Mouse (Mus musculus): ENCODE data around the gene Hsd17b13. TPM values are rescaled to one million over a fixed set of nuclear protein-coding genes. Genes with fewer than 3 reads are reported as not detected.
A peak's percentile ranks its signal among the peaks of the same experiment; 100 is the strongest.

Gene Hsd17b13
- polyA plus RNA-seq, 1 experiment from 2014 or later, result not detected

DNA sequence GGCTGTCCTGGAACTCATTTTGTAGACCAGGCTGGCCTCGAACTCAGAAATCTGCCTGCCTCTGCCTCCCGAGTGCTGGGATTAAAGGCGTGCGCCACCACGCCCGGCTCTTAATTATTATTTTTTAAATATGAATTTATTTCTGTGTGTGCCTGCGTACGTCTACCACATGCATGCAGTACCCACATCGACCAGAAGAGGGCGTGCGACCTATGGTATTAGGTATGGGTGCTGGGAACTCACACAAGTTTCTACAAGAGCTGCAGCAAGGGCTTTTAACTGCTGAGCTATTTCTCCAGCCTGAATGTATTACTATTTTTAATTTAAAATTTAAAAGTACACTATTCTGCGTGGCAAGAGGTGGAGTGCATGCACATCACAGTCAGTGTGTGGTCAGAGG lies 50.8 kb downstream of the Hsd17b13 start:
- Histone ChIP-seq H3K9me3 (ENCODE audit: control insufficient read depth, low read length) (no peaks in the 10 kb centered on the region), H3K36me3 (ENCODE audit: control insufficient read depth, insufficient read depth, low read length) (no peaks in the 10 kb centered on the region), H3K4me3 (ENCODE audit: low read depth, low read length) (no peak overlapping the region), H3K4me1 (replicated peaks; ENCODE audit: control insufficient read depth, insufficient read depth, low read length) (no peaks in the 10 kb centered on the region), H3K4me2 (ENCODE audit: low read depth, low read length, severe bottlenecking) (no peak overlapping the region), H3K27me3 (ENCODE audit: control insufficient read depth, insufficient read depth, low read length) (no peaks in the 10 kb centered on the region), H3K9ac (ENCODE audit: low read length) (no peak overlapping the region), H3K27ac (ENCODE audit: low read depth, low read length) (no peak overlapping the region)
- 66% methylated on average over 12 of the region's 12 CpGs for WGBS
- ATAC-seq (replicated peaks; ENCODE audit: low FRiP score), result 0 out of 2 replicates have a peak, but pooled peaks have one; percentile 41
- DNase-seq (ENCODE audit: low spot score), result peak; percentile 65

DNA sequence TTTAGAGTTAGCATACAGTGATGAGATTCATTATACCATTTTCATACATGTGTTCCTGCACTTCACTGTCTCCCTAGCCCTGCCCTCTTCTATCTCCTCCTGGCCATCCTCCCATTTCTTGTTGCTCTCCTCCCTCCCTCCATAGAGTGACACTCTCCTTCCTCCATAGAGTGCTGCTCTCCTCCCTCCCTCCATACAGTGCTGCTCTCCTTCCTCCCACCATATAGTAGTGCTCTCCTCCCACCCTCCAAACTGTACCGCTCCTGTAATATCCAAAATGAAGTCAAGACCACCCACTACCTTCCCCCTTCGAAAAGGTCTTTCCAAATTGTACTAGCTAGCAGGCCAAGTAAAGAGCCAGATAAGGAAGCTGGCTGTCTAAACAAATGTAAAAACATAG lies 53.5 kb downstream of the Hsd17b13 start:
- no peak overlapping the region for H3K27ac ChIP-seq (ENCODE audit: low read depth, low read length)
- H3K4me2 ChIP-seq (ENCODE audit: low read depth, low read length, severe bottlenecking), result no peak overlapping the region
- H3K9ac ChIP-seq (ENCODE audit: low read length), result no peak overlapping the region
- WGBS, result 92% methylated on average over 2 of the region's 2 CpGs
- H3K4me1 ChIP-seq (replicated peaks; ENCODE audit: control insufficient read depth, insufficient read depth, low read length), result no peaks in the 10 kb centered on the region
- no peaks in the 10 kb centered on the region for H3K27me3 ChIP-seq (ENCODE audit: control insufficient read depth, insufficient read depth, low read length)
- H3K9me3 ChIP-seq (ENCODE audit: control insufficient read depth, low read length), result no peaks in the 10 kb centered on the region
- no peak overlapping the region for H3K4me3 ChIP-seq (ENCODE audit: low read depth, low read length)
- DNase-seq (ENCODE audit: low spot score) (no peak), ATAC-seq (replicated peaks; ENCODE audit: low FRiP score) (no peak)
- H3K36me3 ChIP-seq (ENCODE audit: control insufficient read depth, insufficient read depth, low read length), result no peaks in the 10 kb centered on the region

DNA sequence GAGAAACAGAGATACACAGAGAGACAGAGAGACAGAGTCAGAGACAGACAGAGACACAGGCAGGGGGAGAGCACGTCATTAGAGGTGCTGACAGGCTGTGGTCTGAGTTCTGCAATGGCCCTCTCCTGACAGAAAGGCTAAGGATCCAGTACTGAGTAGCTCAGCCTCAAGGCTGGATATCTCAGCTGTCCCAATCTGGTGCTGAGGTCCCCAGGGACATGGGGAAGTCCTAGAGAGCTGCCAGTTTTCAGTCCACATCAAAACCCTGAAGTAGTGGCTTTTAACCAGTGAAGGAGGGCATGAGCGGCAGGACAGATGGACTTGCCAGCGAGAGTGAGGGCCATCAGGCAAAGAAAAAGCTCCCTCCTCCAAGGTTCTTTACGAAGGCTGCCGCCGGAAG lies 54.1 kb downstream of the Hsd17b13 start:
- Histone ChIP-seq H3K4me3 (ENCODE audit: low read depth, low read length) (no peak overlapping the region), H3K27me3 (ENCODE audit: control insufficient read depth, insufficient read depth, low read length) (no peaks in the 10 kb centered on the region), H3K4me2 (ENCODE audit: low read depth, low read length, severe bottlenecking) (no peak overlapping the region), H3K4me1 (replicated peaks; ENCODE audit: control insufficient read depth, insufficient read depth, low read length) (no peaks in the 10 kb centered on the region), H3K9me3 (ENCODE audit: control insufficient read depth, low read length) (no peaks in the 10 kb centered on the region), H3K9ac (ENCODE audit: low read length) (no peak overlapping the region), H3K27ac (ENCODE audit: low read depth, low read length) (no peak overlapping the region), H3K36me3 (ENCODE audit: control insufficient read depth, insufficient read depth, low read length) (no peaks in the 10 kb centered on the region)
- ATAC-seq (replicated peaks; ENCODE audit: low FRiP score) (no peak), DNase-seq (ENCODE audit: low spot score) (no peak)
- 83% methylated on average over 6 of the region's 6 CpGs for WGBS

DNA sequence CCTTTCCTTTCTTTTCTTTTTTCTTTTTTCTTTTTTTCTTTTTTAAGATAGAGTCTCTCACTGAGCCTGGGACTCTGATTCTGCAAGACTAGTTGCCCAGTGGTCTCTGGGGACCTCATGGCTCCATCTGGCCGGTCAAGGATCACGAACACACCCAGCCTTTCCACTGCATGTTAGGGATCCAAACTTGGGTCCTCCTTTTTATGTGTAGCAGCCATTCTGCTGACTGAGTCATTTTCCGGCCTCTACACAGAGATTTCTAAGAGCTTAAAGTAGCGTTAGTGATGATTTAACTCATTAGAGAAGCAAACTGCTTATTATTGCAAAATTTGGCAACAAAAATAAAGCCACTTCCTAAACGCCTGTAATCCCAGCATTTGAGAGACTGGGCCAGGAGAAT lies 54.8 kb downstream of the Hsd17b13 start:
- WGBS, result 81% methylated on average over 5 of the region's 5 CpGs
- ATAC-seq (replicated peaks; ENCODE audit: low FRiP score) (no peak), DNase-seq (ENCODE audit: low spot score) (no peak)
- Histone ChIP-seq H3K27me3 (ENCODE audit: control insufficient read depth, insufficient read depth, low read length) (no peaks in the 10 kb centered on the region), H3K9ac (ENCODE audit: low read length) (no peak overlapping the region), H3K9me3 (ENCODE audit: control insufficient read depth, low read length) (no peaks in the 10 kb centered on the region), H3K4me3 (ENCODE audit: low read depth, low read length) (no peak overlapping the region), H3K36me3 (ENCODE audit: control insufficient read depth, insufficient read depth, low read length) (no peaks in the 10 kb centered on the region), H3K27ac (ENCODE audit: low read depth, low read length) (no peak overlapping the region), H3K4me1 (replicated peaks; ENCODE audit: control insufficient read depth, insufficient read depth, low read length) (no peaks in the 10 kb centered on the region), H3K4me2 (ENCODE audit: low read depth, low read length, severe bottlenecking) (no peak overlapping the region)

DNA sequence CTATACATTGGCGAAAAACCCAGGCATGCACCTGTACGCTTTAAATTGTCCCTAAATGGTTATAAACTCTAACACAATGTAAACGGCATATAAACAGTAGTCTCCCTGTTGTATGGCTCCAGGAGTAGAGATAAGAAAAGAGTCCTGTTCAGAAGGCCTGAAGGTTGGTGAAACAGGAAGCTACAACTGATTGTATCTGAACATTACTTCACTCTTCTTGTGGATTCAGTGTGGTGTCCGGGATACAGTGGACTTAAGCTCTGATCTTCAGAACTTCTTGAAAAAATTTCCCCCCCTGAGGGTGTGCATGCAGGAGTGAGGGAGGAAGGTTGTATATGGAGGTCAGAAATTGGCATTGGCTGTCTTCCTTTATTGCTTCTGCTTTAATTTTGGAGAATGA lies 57.7 kb downstream of the Hsd17b13 start:
- no peak for ATAC-seq (replicated peaks; ENCODE audit: low FRiP score)
- Histone ChIP-seq H3K9me3 (ENCODE audit: control insufficient read depth, low read length) (no peaks in the 10 kb centered on the region), H3K4me1 (replicated peaks; ENCODE audit: control insufficient read depth, insufficient read depth, low read length) (no peaks in the 10 kb centered on the region), H3K27ac (ENCODE audit: low read depth, low read length) (no peak overlapping the region), H3K4me2 (ENCODE audit: low read depth, low read length, severe bottlenecking) (no peak overlapping the region), H3K27me3 (ENCODE audit: control insufficient read depth, insufficient read depth, low read length) (no peaks in the 10 kb centered on the region), H3K9ac (ENCODE audit: low read length) (no peak overlapping the region), H3K4me3 (ENCODE audit: low read depth, low read length) (no peak overlapping the region), H3K36me3 (ENCODE audit: control insufficient read depth, insufficient read depth, low read length) (no peaks in the 10 kb centered on the region)
- 90% methylated on average over 4 of the region's 4 CpGs for WGBS
- no peak for DNase-seq (ENCODE audit: low spot score)

DNA sequence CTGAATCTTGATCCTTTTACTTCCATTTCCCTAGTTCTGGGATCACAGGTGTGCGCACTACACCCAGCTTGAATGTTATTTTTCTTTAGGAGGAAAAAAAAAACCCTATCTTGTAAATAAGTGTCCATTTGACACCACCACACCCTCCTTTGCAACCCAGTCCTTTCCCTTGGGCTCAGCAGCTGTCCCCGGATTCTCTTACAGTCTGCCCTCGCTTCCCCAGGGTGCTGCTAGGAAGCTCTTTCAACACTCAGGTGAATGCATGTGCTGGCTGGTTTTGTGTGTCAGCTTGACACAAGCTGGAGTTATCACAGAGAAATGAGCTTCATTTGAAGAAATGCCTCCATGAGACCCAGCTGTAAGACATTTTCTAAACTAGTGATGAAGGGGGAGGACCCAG lies 59.0 kb downstream of the Hsd17b13 start:
- WGBS, result 83% methylated on average over 3 of the region's 3 CpGs
- Histone ChIP-seq H3K27me3 (ENCODE audit: control insufficient read depth, insufficient read depth, low read length) (no peaks in the 10 kb centered on the region), H3K4me3 (ENCODE audit: low read depth, low read length) (no peak overlapping the region), H3K4me2 (ENCODE audit: low read depth, low read length, severe bottlenecking) (no peak overlapping the region), H3K4me1 (replicated peaks; ENCODE audit: control insufficient read depth, insufficient read depth, low read length) (no peaks in the 10 kb centered on the region), H3K27ac (ENCODE audit: low read depth, low read length) (no peak overlapping the region), H3K9ac (ENCODE audit: low read length) (no peak overlapping the region), H3K36me3 (ENCODE audit: control insufficient read depth, insufficient read depth, low read length) (no peaks in the 10 kb centered on the region), H3K9me3 (ENCODE audit: control insufficient read depth, low read length) (no peaks in the 10 kb centered on the region)
- no peak for ATAC-seq (replicated peaks; ENCODE audit: low FRiP score)
- no peak for DNase-seq (ENCODE audit: low spot score)

DNA sequence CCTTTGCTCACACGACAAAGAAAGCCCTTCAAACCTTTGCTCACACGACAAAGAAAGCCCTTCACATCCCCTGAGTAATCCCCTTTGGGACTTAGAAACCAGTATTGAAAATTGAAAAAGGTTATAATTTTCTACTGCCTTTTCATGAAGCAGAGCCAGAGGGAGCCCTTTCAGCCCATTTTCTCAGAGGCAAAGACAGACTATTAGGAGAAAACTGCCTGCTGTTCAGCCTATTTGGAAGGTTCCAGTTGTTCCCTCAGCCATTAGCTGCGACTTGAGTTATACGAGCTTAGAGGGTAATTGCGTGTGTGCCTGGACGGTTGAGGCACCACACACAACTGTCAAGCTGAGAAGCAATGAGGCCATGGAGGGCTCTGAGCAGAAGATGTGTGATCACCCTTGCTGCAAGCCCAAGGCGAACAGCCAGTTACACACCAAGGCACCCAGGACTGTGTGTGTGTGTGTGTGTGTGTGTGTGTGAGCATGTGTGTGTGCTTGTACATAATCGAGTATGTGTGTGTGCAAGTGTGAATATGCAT lies 59.8 kb downstream of the Hsd17b13 start:
- WGBS, result 42% methylated on average over 8 of the region's 8 CpGs
- no peaks in the 10 kb centered on the region for H3K9me3 ChIP-seq (ENCODE audit: control insufficient read depth, low read length)
- ATAC-seq (replicated peaks; ENCODE audit: low FRiP score), result no peak
- H3K4me2 ChIP-seq (ENCODE audit: low read depth, low read length, severe bottlenecking), result no peak overlapping the region
- H3K4me3 ChIP-seq (ENCODE audit: low read depth, low read length), result no peak overlapping the region
- no peak overlapping the region for H3K9ac ChIP-seq (ENCODE audit: low read length)
- no peaks in the 10 kb centered on the region for H3K27me3 ChIP-seq (ENCODE audit: control insufficient read depth, insufficient read depth, low read length)
- H3K27ac ChIP-seq (ENCODE audit: low read depth, low read length), result no peak overlapping the region
- H3K4me1 ChIP-seq (replicated peaks; ENCODE audit: control insufficient read depth, insufficient read depth, low read length), result no peaks in the 10 kb centered on the region
- no peak for DNase-seq (ENCODE audit: low spot score)
- H3K36me3 ChIP-seq (ENCODE audit: control insufficient read depth, insufficient read depth, low read length), result no peaks in the 10 kb centered on the region

DNA sequence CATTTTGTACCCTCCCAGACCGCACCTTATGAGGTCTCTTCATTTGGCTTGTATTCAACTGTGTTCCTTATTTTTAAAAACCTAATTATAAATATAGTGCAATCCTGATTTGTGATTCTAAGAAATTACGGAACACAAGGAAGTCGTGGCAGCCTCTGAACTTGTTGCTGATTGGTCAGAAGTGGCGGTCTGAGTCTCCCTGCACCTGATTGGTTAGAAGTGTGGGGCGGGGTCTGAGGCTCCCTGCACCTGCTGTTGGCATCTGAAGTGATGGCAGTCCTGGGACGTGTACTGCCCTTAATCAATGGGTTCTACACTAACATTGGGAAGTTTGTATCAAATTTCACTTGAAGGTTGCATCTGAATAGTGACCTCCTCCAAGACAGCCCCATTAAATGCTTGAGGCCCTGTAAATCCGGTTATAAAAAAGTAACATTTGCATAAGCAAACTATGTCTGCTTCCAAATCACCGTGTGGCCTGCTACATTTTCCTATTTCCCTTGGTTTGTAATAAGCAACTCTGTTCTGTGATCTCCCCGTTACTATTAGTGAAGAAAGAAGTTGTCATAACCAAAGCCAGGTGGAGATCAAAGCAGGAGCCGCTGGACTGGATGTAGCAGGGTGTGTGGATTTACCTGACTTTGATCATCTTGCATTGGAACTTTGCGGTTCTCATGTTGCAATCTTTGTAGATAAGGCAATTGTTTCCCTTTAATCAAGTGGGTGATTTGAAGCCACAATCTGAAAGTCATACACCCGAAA lies 60.4 kb downstream of the Hsd17b13 start:
- Histone ChIP-seq H3K27ac (ENCODE audit: low read depth, low read length) (no peak overlapping the region), H3K4me3 (ENCODE audit: low read depth, low read length) (no peak overlapping the region), H3K4me1 (replicated peaks; ENCODE audit: control insufficient read depth, insufficient read depth, low read length) (no peaks in the 10 kb centered on the region), H3K9me3 (ENCODE audit: control insufficient read depth, low read length) (no peaks in the 10 kb centered on the region), H3K36me3 (ENCODE audit: control insufficient read depth, insufficient read depth, low read length) (no peaks in the 10 kb centered on the region), H3K27me3 (ENCODE audit: control insufficient read depth, insufficient read depth, low read length) (no peaks in the 10 kb centered on the region), H3K9ac (ENCODE audit: low read length) (no peak overlapping the region), H3K4me2 (ENCODE audit: low read depth, low read length, severe bottlenecking) (no peak overlapping the region)
- WGBS, result 60% methylated on average over 12 of the region's 12 CpGs
- no peak for ATAC-seq (replicated peaks; ENCODE audit: low FRiP score)
- no peak for DNase-seq (ENCODE audit: low spot score)
